21 mouse cellular contexts compared by ENCODE assay signal in the genomic region with DNA sequence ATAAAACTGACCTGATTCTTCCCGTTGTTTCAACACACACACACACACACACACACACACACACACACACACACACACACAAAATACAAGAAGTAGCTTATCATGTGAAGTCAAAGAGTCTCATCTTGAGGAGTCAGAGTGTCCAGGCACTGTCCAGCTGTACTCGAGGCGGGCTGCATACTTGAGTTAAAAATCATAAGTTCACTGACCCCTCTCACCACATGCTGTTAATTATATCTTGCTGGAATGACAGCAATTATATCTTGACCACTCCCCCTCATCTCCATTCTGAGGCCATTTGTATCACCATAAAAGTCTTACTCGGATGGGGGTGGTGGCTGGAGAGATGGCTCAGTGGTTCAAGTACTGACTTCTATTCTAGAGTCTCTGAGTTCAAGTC. TPM values are rescaled to one million over a fixed set of nuclear protein-coding genes. Genes with fewer than 3 reads are reported as not detected.
DNase-seq lines count a peak whose midpoint lies in the region; ATAC-seq and TF ChIP-seq lines count a peak whose summit lies in the region.
"Had no signal": no experiment of that assay in that cellular context is flagged by ENCODE, and none has a peak within 500 bp of the region (broad histone marks: within the 10 kb centered on the region; RNA-seq: fewer than 3 reads in every experiment).

No protein-coding gene starts in this region.

- ATAC-seq in kidney, embryonic 15.5 days (replicated peaks; ENCODE audit: low FRiP score) = 0 out of 2 replicates have a peak, but pooled peaks have one; percentile 46
- no peak for ATAC-seq in kidney, embryonic 14.5 days (ENCODE audit: low FRiP score, low TSS enrichment)
- peak; percentile 68 for ATAC-seq in kidney, postnatal 0 days (replicated peaks; ENCODE audit: low FRiP score, low read depth)
- ATAC-seq in hindbrain, postnatal 0 days = no peak
- ATAC-seq: intestine, embryonic 15.5 days had no signal

- H3K4me3 ChIP-seq in kidney, embryonic 15.5 days (replicated peaks) = no peak overlapping the region
- no peak overlapping the region for H3K4me3 ChIP-seq in kidney, embryonic 14.5 days (ENCODE audit: low read length)
- no peak overlapping the region for H3K4me3 ChIP-seq in kidney, postnatal 0 days (replicated peaks; ENCODE audit: low read depth, low read length)
- H3K4me3 ChIP-seq in hindbrain, postnatal 0 days (ENCODE audit: low read length) = no peak overlapping the region
- H3K4me3 ChIP-seq: forebrain, embryonic 12.5 days; hindbrain, embryonic 13.5 days; intestine, embryonic 15.5 days; limb, embryonic 12.5 days; midbrain, embryonic 12.5 days; neural tube, embryonic 13.5 days had no signal

- H3K9me3 ChIP-seq in kidney, embryonic 15.5 days (replicated peaks) = no peaks in the 10 kb centered on the region
- H3K9me3 ChIP-seq in kidney, embryonic 14.5 days (ENCODE audit: control insufficient read depth, low read length) = no peaks in the 10 kb centered on the region
- H3K9me3 ChIP-seq in kidney, postnatal 0 days (replicated peaks; ENCODE audit: low read length) = no peaks in the 10 kb centered on the region
- H3K9me3 ChIP-seq in hindbrain, postnatal 0 days (ENCODE audit: low read length) = no peaks in the 10 kb centered on the region
- H3K9me3 ChIP-seq: forebrain, embryonic 12.5 days; hindbrain, embryonic 13.5 days; intestine, embryonic 15.5 days; limb, embryonic 12.5 days; midbrain, embryonic 12.5 days; neural tube, embryonic 13.5 days had no signal

- peak; percentile 22 for DNase-seq in embryo, embryonic 10.5 days (ENCODE audit: low spot score)
- no peak for DNase-seq in embryo, embryonic 11 days
- DNase-seq in kidney, postnatal 0 days (ENCODE audit: low spot score) = peak; percentile 79
- peak; percentile 34 for DNase-seq in retina, embryonic 14.5 days (ENCODE audit: low spot score)
- DNase-seq in urinary bladder, adult 2 months (ENCODE audit: low spot score) = no peak
- no peak for DNase-seq in hindbrain, postnatal 0 days (ENCODE audit: low spot score)
- DNase-seq: adrenal gland, postnatal 36 days; cerebellum, adult 9-10 months; gastrocnemius, postnatal 36 days; layer of hippocampus, adult 9-11 months; right cerebral cortex, postnatal 4 days; thymus, postnatal 14 days had no signal

- WGBS in kidney, embryonic 15.5 days = 48% methylated on average over 4 of the region's 4 CpGs
- 45% methylated on average over 4 of the region's 4 CpGs for WGBS in kidney, embryonic 14.5 days
- 44% methylated on average over 4 of the region's 4 CpGs for WGBS in kidney, postnatal 0 days
- WGBS in hindbrain, postnatal 0 days = 56% methylated on average over 4 of the region's 4 CpGs

- no peaks in the 10 kb centered on the region for H3K36me3 ChIP-seq in kidney, embryonic 15.5 days
- no peaks in the 10 kb centered on the region for H3K36me3 ChIP-seq in kidney, embryonic 14.5 days (ENCODE audit: control insufficient read depth, insufficient read depth, low read length)
- no peaks in the 10 kb centered on the region for H3K36me3 ChIP-seq in kidney, postnatal 0 days (ENCODE audit: insufficient read depth, low read length)
- H3K36me3 ChIP-seq in hindbrain, postnatal 0 days (ENCODE audit: insufficient read depth, low read length) = no peaks in the 10 kb centered on the region
- H3K36me3 ChIP-seq: forebrain, embryonic 12.5 days; hindbrain, embryonic 13.5 days; intestine, embryonic 15.5 days; limb, embryonic 12.5 days; midbrain, embryonic 12.5 days; neural tube, embryonic 13.5 days had no signal

- TF ChIP-seq CTCF in kidney, postnatal 0 days (IDR thresholded peaks at IDR 0.05; ENCODE audit: low read depth) = no peak
- no peak for TF ChIP-seq CTCF in hindbrain, postnatal 0 days (IDR thresholded peaks at IDR 0.05; ENCODE audit: low read depth)

- H3K27ac ChIP-seq in kidney, embryonic 15.5 days = no peak overlapping the region
- no peak overlapping the region for H3K27ac ChIP-seq in kidney, embryonic 14.5 days (ENCODE audit: low read depth, low read length)
- H3K27ac ChIP-seq in kidney, postnatal 0 days = no peak overlapping the region
- no peak overlapping the region for H3K27ac ChIP-seq in hindbrain, postnatal 0 days
- H3K27ac ChIP-seq: forebrain, embryonic 12.5 days; hindbrain, embryonic 13.5 days; intestine, embryonic 15.5 days; limb, embryonic 12.5 days; liver, embryonic 14.5 days; midbrain, embryonic 12.5 days; neural tube, embryonic 13.5 days had no signal

- H3K4me1 ChIP-seq in kidney, embryonic 15.5 days = no peaks in the 10 kb centered on the region
- H3K4me1 ChIP-seq in kidney, embryonic 14.5 days (ENCODE audit: control insufficient read depth, insufficient read depth, low read length) = no peaks in the 10 kb centered on the region
- no peaks in the 10 kb centered on the region for H3K4me1 ChIP-seq in kidney, postnatal 0 days (replicated peaks; ENCODE audit: insufficient read depth, low read length)
- H3K4me1 ChIP-seq in hindbrain, postnatal 0 days (ENCODE audit: insufficient read depth, low read length) = no peaks in the 10 kb centered on the region
- H3K4me1 ChIP-seq: forebrain, embryonic 12.5 days; hindbrain, embryonic 13.5 days; intestine, embryonic 15.5 days; limb, embryonic 12.5 days; midbrain, embryonic 12.5 days; neural tube, embryonic 13.5 days had no signal

- no peak overlapping the region for H3K4me2 ChIP-seq in kidney, embryonic 15.5 days
- no peak overlapping the region for H3K4me2 ChIP-seq in kidney, embryonic 14.5 days (replicated peaks; ENCODE audit: low read depth, low read length)
- H3K4me2 ChIP-seq in kidney, postnatal 0 days (ENCODE audit: low read length) = no peak overlapping the region
- no peak overlapping the region for H3K4me2 ChIP-seq in hindbrain, postnatal 0 days (ENCODE audit: low read depth, low read length)
- H3K4me2 ChIP-seq: forebrain, embryonic 12.5 days; hindbrain, embryonic 13.5 days; intestine, embryonic 15.5 days; limb, embryonic 12.5 days; midbrain, embryonic 12.5 days; neural tube, embryonic 13.5 days had no signal

- no peaks in the 10 kb centered on the region for H3K27me3 ChIP-seq in kidney, embryonic 15.5 days
- H3K27me3 ChIP-seq in kidney, embryonic 14.5 days (ENCODE audit: control insufficient read depth, insufficient read depth, low read length) = no peaks in the 10 kb centered on the region
- H3K27me3 ChIP-seq in kidney, postnatal 0 days (ENCODE audit: insufficient read depth, low read length) = no peaks in the 10 kb centered on the region
- H3K27me3 ChIP-seq in hindbrain, postnatal 0 days (ENCODE audit: insufficient read depth, low read length) = no peaks in the 10 kb centered on the region
- H3K27me3 ChIP-seq: forebrain, embryonic 12.5 days; hindbrain, embryonic 13.5 days; intestine, embryonic 15.5 days; limb, embryonic 12.5 days; midbrain, embryonic 12.5 days; neural tube, embryonic 13.5 days had no signal

- H3K9ac ChIP-seq in kidney, embryonic 15.5 days = no peak overlapping the region
- H3K9ac ChIP-seq in kidney, embryonic 14.5 days (ENCODE audit: low read depth, low read length) = no peak overlapping the region
- no peak overlapping the region for H3K9ac ChIP-seq in kidney, postnatal 0 days (ENCODE audit: low read depth, low read length)
- no peak overlapping the region for H3K9ac ChIP-seq in hindbrain, postnatal 0 days (replicated peaks; ENCODE audit: low read length)
- H3K9ac ChIP-seq: forebrain, embryonic 12.5 days; hindbrain, embryonic 13.5 days; intestine, embryonic 15.5 days; limb, embryonic 12.5 days; liver, embryonic 14.5 days; midbrain, embryonic 12.5 days; neural tube, embryonic 13.5 days had no signal

RNA-seq across cellular contexts. Expression of a gene that starts 58.5 kb away (rescaled TPM):
- polyA plus RNA-seq in kidney, embryonic 15.5 days (2015; fragmentation: Nextera tagmentation; extraction: Ambion mirVana) = 7.5 and 8.7 TPM in 2 replicates
- polyA plus RNA-seq in kidney, embryonic 14.5 days (2014; fragmentation: Nextera tagmentation; extraction: Ambion mirVana) = 4.5 and 9.5 TPM in 2 replicates
- 12.0 and 14.7 TPM in 2 replicates for polyA plus RNA-seq in kidney, postnatal 0 days (2015; fragmentation: Nextera tagmentation; extraction: Ambion mirVana)
- 4.0 and 8.5 TPM in 2 replicates for polyA plus RNA-seq in urinary bladder, adult 2 months (2012; rRNA removed)
- total RNA-seq in hindbrain, postnatal 0 days (2014; rRNA removed) = 0.54 and 1.4 TPM in 2 replicates
- 0.78 and 0.83 TPM in 2 replicates for polyA plus RNA-seq in hindbrain, postnatal 0 days (2015; fragmentation: Nextera tagmentation; extraction: Ambion mirVana)

Comparison
In these comparisons a context has a peak if more than half of its experiments do, and no peak if none do; other contexts are left out.
1. DNase-seq: peak in embryo, embryonic 10.5 days (single experiment), kidney, postnatal 0 days (single experiment) and retina, embryonic 14.5 days (single experiment); none in embryo, embryonic 11 days (single experiment), urinary bladder, adult 2 months (single experiment) and hindbrain, postnatal 0 days (single experiment).
2. ATAC-seq: peak in kidney, embryonic 15.5 days (single experiment) and kidney, postnatal 0 days (single experiment); none in kidney, embryonic 14.5 days (single experiment) and hindbrain, postnatal 0 days (single experiment).